Mouse (Mus musculus) MEL-GATA-1-ER (cell line): Measurements from ENCODE around the gene Smarca2.

Experiments used
- DNase-seq: peaks from one replicate; pipeline ENCODE4 v3.0.0-alpha.2; 2012; ENCODE audit warnings: low read depth; ENCODE audit errors: extremely low read depth

The Smarca2 gene

GRCm38 (mm10) chr19:26604755-26605300, at the start of gene Smarca2:
Gene Smarca2 (plus strand): TSS chr19:26605050.
- DNase-seq: peak; percentile 81

GRCm38 (mm10) chr19:26564850-26565249, 40.0 kb upstream of the Smarca2 start:
- DNase-seq: no peak

GRCm38 (mm10) chr19:26566109-26566508, 38.7 kb upstream of the Smarca2 start:
- DNase-seq: no peak

- no peak for DNase-seq
These were observed 36.6 kb upstream of the Smarca2 start for GRCm38 (mm10) chr19:26568236-26568635.

GRCm38 (mm10) chr19:26568941-26569340, 35.9 kb upstream of the Smarca2 start:
- no peak for DNase-seq

GRCm38 (mm10) chr19:26569461-26569860, 35.4 kb upstream of the Smarca2 start:
- DNase-seq: no peak

- no peak for DNase-seq
These were observed 25.2 kb upstream of the Smarca2 start for GRCm38 (mm10) chr19:26579645-26580044.

- DNase-seq: no peak
These were observed 24.8 kb upstream of the Smarca2 start for GRCm38 (mm10) chr19:26580061-26580460.

GRCm38 (mm10) chr19:26594661-26595060, 10.2 kb upstream of the Smarca2 start:
- no peak for DNase-seq

GRCm38 (mm10) chr19:26601459-26601858, 3.4 kb upstream of the Smarca2 start:
- DNase-seq: no peak

- no peak for DNase-seq
These were observed 1.5 kb upstream of the Smarca2 start for GRCm38 (mm10) chr19:26603296-26603860.

GRCm38 (mm10) chr19:26603906-26604754, 720 bp upstream of the Smarca2 start:
- no peak for DNase-seq

GRCm38 (mm10) chr19:26605438-26606320, 829 bp downstream of the Smarca2 start:
- DNase-seq: no peak

- DNase-seq: peak; percentile 59
These were observed 1.7 kb downstream of the Smarca2 start for GRCm38 (mm10) chr19:26606321-26607155.

GRCm38 (mm10) chr19:26607156-26607536, 2.3 kb downstream of the Smarca2 start:
- no peak for DNase-seq

- DNase-seq: no peak
These were observed 2.9 kb downstream of the Smarca2 start for GRCm38 (mm10) chr19:26607551-26608433.

GRCm38 (mm10) chr19:26608434-26608812, 3.6 kb downstream of the Smarca2 start:
- no peak for DNase-seq

GRCm38 (mm10) chr19:26609637-26610036, 4.8 kb downstream of the Smarca2 start:
- peak; percentile 36 for DNase-seq

GRCm38 (mm10) chr19:26612995-26613394, 8.1 kb downstream of the Smarca2 start:
- DNase-seq: peak; percentile 60

GRCm38 (mm10) chr19:26613665-26614064, 8.8 kb downstream of the Smarca2 start:
- DNase-seq: no peak
